Comparison of ENCODE assay signal across 10 mouse cellular contexts in genomic region chr4:37560209-37560608, GRCm38 (mm10).
DNase-seq lines count a peak whose midpoint lies in the region; ATAC-seq and TF ChIP-seq lines count a peak whose summit lies in the region.
"Had no signal": no experiment of that assay in that cellular context is flagged by ENCODE, and none has a peak within 500 bp of the region (broad histone marks: within the 10 kb centered on the region; RNA-seq: fewer than 3 reads in every experiment).

No protein-coding gene starts in this region.

- H3K9ac ChIP-seq in forebrain, embryonic 14.5 days (ENCODE audit: low read length) = no peak overlapping the region
- H3K9ac ChIP-seq in forebrain, embryonic 12.5 days = no peak overlapping the region
- H3K9ac ChIP-seq in MEL (ENCODE audit: control insufficient read depth, low read depth, low read length, poor library complexity, severe bottlenecking) = no peak overlapping the region

- no peak; the same call in 1 of the 2 replicates for TF ChIP-seq RAD21 in MEL (IDR thresholded peaks at IDR 0.05; ENCODE audit: low read depth, low read length)

- H3K4me2 ChIP-seq in forebrain, embryonic 14.5 days (ENCODE audit: low read length) = no peak overlapping the region
- H3K4me2 ChIP-seq in forebrain, embryonic 12.5 days = no peak overlapping the region

- no peaks in the 10 kb centered on the region for H3K27me3 ChIP-seq in forebrain, embryonic 14.5 days (replicated peaks; ENCODE audit: control insufficient read depth, insufficient read depth, low read length)
- no peaks in the 10 kb centered on the region for H3K27me3 ChIP-seq in forebrain, embryonic 12.5 days
- H3K27me3 ChIP-seq in MEL (ENCODE audit: control insufficient read depth in 1 of 2, insufficient read depth in 2 of 2, low read length in 2 of 2) = no peaks in the 10 kb centered on the region
- H3K27me3 ChIP-seq: megakaryocyte, embryonic 14.5 days had no signal

- no peak overlapping the region for H3K27ac ChIP-seq in forebrain, embryonic 14.5 days (ENCODE audit: low read depth, low read length)
- H3K27ac ChIP-seq in forebrain, embryonic 12.5 days = no peak overlapping the region
- H3K27ac ChIP-seq in MEL (ENCODE audit: control insufficient read depth, low read depth, low read length) = no peak overlapping the region

- ATAC-seq in forebrain, embryonic 14.5 days = no peak
- no peak for ATAC-seq in forebrain, embryonic 12.5 days (ENCODE audit: low FRiP score)

- no peaks in the 10 kb centered on the region for H3K4me1 ChIP-seq in forebrain, embryonic 14.5 days (ENCODE audit: control insufficient read depth, insufficient read depth, low read length)
- no peaks in the 10 kb centered on the region for H3K4me1 ChIP-seq in forebrain, embryonic 12.5 days
- H3K4me1 ChIP-seq in MEL (ENCODE audit: control insufficient read depth in 1 of 2, insufficient read depth in 2 of 2, low read length in 2 of 2) = no peaks in the 10 kb centered on the region
- H3K4me1 ChIP-seq: megakaryocyte, embryonic 14.5 days had no signal

- no peak overlapping the region for H3K4me3 ChIP-seq in forebrain, embryonic 14.5 days (ENCODE audit: low read depth, low read length)
- no peak overlapping the region for H3K4me3 ChIP-seq in forebrain, embryonic 12.5 days (replicated peaks)
- no peak overlapping the region for H3K4me3 ChIP-seq in MEL (ENCODE audit: control insufficient read depth in 1 of 2, insufficient read depth in 1 of 2, low read depth in 2 of 2, low read length in 2 of 2)
- H3K4me3 ChIP-seq: megakaryocyte, embryonic 14.5 days had no signal

- no peaks in the 10 kb centered on the region for H3K9me3 ChIP-seq in forebrain, embryonic 14.5 days (replicated peaks; ENCODE audit: control insufficient read depth, low read length)
- no peaks in the 10 kb centered on the region for H3K9me3 ChIP-seq in forebrain, embryonic 12.5 days
- no peaks in the 10 kb centered on the region for H3K9me3 ChIP-seq in MEL (replicated peaks; ENCODE audit: insufficient read depth, low read length)
- H3K9me3 ChIP-seq: megakaryocyte, embryonic 14.5 days had no signal

- TF ChIP-seq POLR2A in MEL (IDR thresholded peaks at IDR 0.05; ENCODE audit: control insufficient read depth in 1 of 2, insufficient read depth in 1 of 2, low read depth in 1 of 2, low read length in 2 of 2, poor library complexity in 1 of 2) = no peak

- TF ChIP-seq EP300 in MEL (IDR thresholded peaks at IDR 0.05; ENCODE audit: low read depth in 1 of 2, low read length in 2 of 2) = no peak

- peak in 1 of 3 experiments; percentile 15; a peak in 1 of 6 replicates for TF ChIP-seq CTCF in MEL (IDR thresholded peaks at IDR 0.05 in 2 of 3, conservative IDR thresholded peaks at IDR 0.05 in 1 of 3; ENCODE audit: control insufficient read depth in 1 of 3, insufficient read depth in 1 of 3, low read depth in 2 of 3, low read length in 3 of 3, poor library complexity in 1 of 3, severe bottlenecking in 1 of 3)

- peak; percentile 45 for DNase-seq in forebrain, embryonic 14.5 days (ENCODE audit: low spot score)
- peak; percentile 7 for DNase-seq in left cerebral cortex, adult 11 months (ENCODE audit: low spot score)
- no peak for DNase-seq in left cerebral cortex, adult 8-10 months (ENCODE audit: low spot score in 2 of 2)
- peak; percentile 3 for DNase-seq in MEL (ENCODE audit: low read depth, low spot score)
- peak; percentile 9 for DNase-seq in mesoderm, embryonic 11.5 days (ENCODE audit: low read depth, low spot score)
- no peak for DNase-seq in adrenal gland, postnatal 36 days
- no peak for DNase-seq in thymus, postnatal 10 days (ENCODE audit: low spot score in 2 of 2)
- DNase-seq: kidney, adult 18-20 months had no signal

- no peaks in the 10 kb centered on the region for H3K36me3 ChIP-seq in forebrain, embryonic 14.5 days (ENCODE audit: control insufficient read depth, insufficient read depth, low read length)
- no peaks in the 10 kb centered on the region for H3K36me3 ChIP-seq in forebrain, embryonic 12.5 days (replicated peaks)
- no peaks in the 10 kb centered on the region for H3K36me3 ChIP-seq in MEL (ENCODE audit: control insufficient read depth in 1 of 2, insufficient read depth in 2 of 2, low read length in 2 of 2)

- H3K79me2 ChIP-seq in MEL (ENCODE audit: control insufficient read depth, insufficient read depth, low read length, poor library complexity) = no peaks in the 10 kb centered on the region

TF ChIP-seq in MEL, 35 proteins besides CTCF, POLR2A, EP300 and RAD21:
- TF ChIP-seq NELFE (IDR thresholded peaks at IDR 0.05; ENCODE audit: low read depth, low read length) (no peak), USF1 (IDR thresholded peaks at IDR 0.05; ENCODE audit: low read depth, low read length) (no peak), NRF1 (IDR thresholded peaks at IDR 0.05; ENCODE audit: insufficient read depth, low read depth, low read length, poor library complexity, severe bottlenecking) (no peak), E2F4 (IDR thresholded peaks at IDR 0.05; ENCODE audit: borderline replicate concordance, low read depth, low read length) (no peak), HCFC1 (IDR thresholded peaks at IDR 0.05; ENCODE audit: low read depth, low read length) (no peak)

Comparison
In these comparisons a context has a peak if more than half of its experiments do, and no peak if none do; other contexts are left out.
1. DNase-seq: peak in forebrain, embryonic 14.5 days (single experiment), left cerebral cortex, adult 11 months (single experiment), MEL (single experiment) and mesoderm, embryonic 11.5 days (single experiment); none in left cerebral cortex, adult 8-10 months (0 of 2), adrenal gland, postnatal 36 days (0 of 2) and thymus, postnatal 10 days (0 of 2).